25 mouse cellular contexts compared by ENCODE assay signal in genomic region chr3:132996299-132996698, GRCm38 (mm10). TPM values are rescaled to one million over a fixed set of nuclear protein-coding genes. Genes with fewer than 3 reads are reported as not detected.
DNase-seq lines count a peak whose midpoint lies in the region; ATAC-seq and TF ChIP-seq lines count a peak whose summit lies in the region.
"Had no signal": no experiment of that assay in that cellular context is flagged by ENCODE, and none has a peak within 500 bp of the region (broad histone marks: within the 10 kb centered on the region; RNA-seq: fewer than 3 reads in every experiment).

No protein-coding gene starts in this region.

- no peak overlapping the region for H3K4me2 ChIP-seq in forebrain, embryonic 13.5 days
- H3K4me2 ChIP-seq in hindbrain, embryonic 16.5 days (ENCODE audit: low read length) = no peak overlapping the region
- H3K4me2 ChIP-seq in lung, embryonic 16.5 days (ENCODE audit: low read depth, low read length) = no peak overlapping the region
- H3K4me2 ChIP-seq in midbrain, embryonic 14.5 days (ENCODE audit: low read length) = no peak overlapping the region
- no peak overlapping the region for H3K4me2 ChIP-seq in midbrain, postnatal 0 days (ENCODE audit: low read depth, low read length, poor library complexity, severe bottlenecking)
- H3K4me2 ChIP-seq: embryonic facial prominence, embryonic 15.5 days; forebrain, embryonic 12.5 days; heart, embryonic 12.5 days had no signal

- no peaks in the 10 kb centered on the region for H3K4me1 ChIP-seq in forebrain, embryonic 13.5 days
- H3K4me1 ChIP-seq in forebrain, embryonic 10.5 days = no peaks in the 10 kb centered on the region
- H3K4me1 ChIP-seq in hindbrain, embryonic 16.5 days (ENCODE audit: control insufficient read depth, insufficient read depth, low read depth, low read length) = no peaks in the 10 kb centered on the region
- no peaks in the 10 kb centered on the region for H3K4me1 ChIP-seq in hindbrain, embryonic 10.5 days (replicated peaks)
- H3K4me1 ChIP-seq in lung, embryonic 16.5 days (replicated peaks; ENCODE audit: control insufficient read depth, insufficient read depth, low read length) = 0 out of 2 replicates have a peak, but pooled peaks cover 3% of the 10 kb centered on the region
- no peaks in the 10 kb centered on the region for H3K4me1 ChIP-seq in midbrain, embryonic 14.5 days (ENCODE audit: control insufficient read depth, insufficient read depth, low read length)
- H3K4me1 ChIP-seq in midbrain, postnatal 0 days (ENCODE audit: insufficient read depth, low read length) = no peaks in the 10 kb centered on the region
- H3K4me1 ChIP-seq: embryonic facial prominence, embryonic 15.5 days; forebrain, embryonic 12.5 days; heart, embryonic 12.5 days had no signal

- H3K9ac ChIP-seq in forebrain, embryonic 13.5 days = no peak overlapping the region
- H3K9ac ChIP-seq in hindbrain, embryonic 16.5 days (ENCODE audit: low read depth, low read length) = no peak overlapping the region
- no peak overlapping the region for H3K9ac ChIP-seq in lung, embryonic 16.5 days (ENCODE audit: low read length)
- H3K9ac ChIP-seq in midbrain, embryonic 14.5 days (replicated peaks; ENCODE audit: low read length) = no peak overlapping the region
- H3K9ac ChIP-seq in midbrain, postnatal 0 days (replicated peaks; ENCODE audit: low read length, poor library complexity, severe bottlenecking) = no peak overlapping the region
- H3K9ac ChIP-seq: embryonic facial prominence, embryonic 15.5 days; forebrain, embryonic 12.5 days; heart, embryonic 12.5 days had no signal

- no peaks in the 10 kb centered on the region for H3K9me3 ChIP-seq in forebrain, embryonic 13.5 days (replicated peaks)
- no peaks in the 10 kb centered on the region for H3K9me3 ChIP-seq in forebrain, embryonic 10.5 days
- H3K9me3 ChIP-seq in hindbrain, embryonic 16.5 days (ENCODE audit: control insufficient read depth, low read length) = no peaks in the 10 kb centered on the region
- H3K9me3 ChIP-seq in hindbrain, embryonic 10.5 days = no peaks in the 10 kb centered on the region
- no peaks in the 10 kb centered on the region for H3K9me3 ChIP-seq in lung, embryonic 16.5 days (ENCODE audit: control insufficient read depth, low read length)
- no peaks in the 10 kb centered on the region for H3K9me3 ChIP-seq in midbrain, embryonic 14.5 days (ENCODE audit: control insufficient read depth, low read length)
- H3K9me3 ChIP-seq in midbrain, postnatal 0 days (ENCODE audit: low read length) = no peaks in the 10 kb centered on the region
- H3K9me3 ChIP-seq: embryonic facial prominence, embryonic 15.5 days; forebrain, embryonic 12.5 days; G1E; heart, embryonic 12.5 days had no signal

- peaks cover 13% of the 10 kb centered on the region; the same call in 1 of the 2 replicates for H3K36me3 ChIP-seq in forebrain, embryonic 13.5 days (ENCODE audit: poor library complexity, severe bottlenecking)
- H3K36me3 ChIP-seq in forebrain, embryonic 10.5 days (replicated peaks) = peaks cover 39% of the 10 kb centered on the region
- H3K36me3 ChIP-seq in hindbrain, embryonic 16.5 days (ENCODE audit: control insufficient read depth, insufficient read depth, low read length) = no peaks in the 10 kb centered on the region
- peaks cover 44% of the 10 kb centered on the region for H3K36me3 ChIP-seq in hindbrain, embryonic 10.5 days
- H3K36me3 ChIP-seq in lung, embryonic 16.5 days (ENCODE audit: control insufficient read depth, insufficient read depth, low read length) = no peaks in the 10 kb centered on the region
- peaks cover 6% of the 10 kb centered on the region; the same call in 1 of the 2 replicates for H3K36me3 ChIP-seq in midbrain, embryonic 14.5 days (ENCODE audit: control insufficient read depth, insufficient read depth, low read length)
- H3K36me3 ChIP-seq in midbrain, postnatal 0 days (ENCODE audit: insufficient read depth, low read length) = no peaks in the 10 kb centered on the region

- peak; percentile 4; the same call in 1 of the 2 replicates for ATAC-seq in forebrain, embryonic 13.5 days
- peak; percentile 76; the same call in 1 of the 2 replicates for ATAC-seq in hindbrain, embryonic 16.5 days
- ATAC-seq in lung, embryonic 16.5 days (ENCODE audit: low read depth) = peak; percentile 11; the same call in 1 of the 2 replicates
- no peak for ATAC-seq in midbrain, embryonic 14.5 days (ENCODE audit: low FRiP score, low TSS enrichment)
- no peak for ATAC-seq in midbrain, postnatal 0 days (ENCODE audit: low FRiP score)
- ATAC-seq: CD4-positive, CD25-positive, alpha-beta regulatory T cell, adult 4 months had no signal

- H3K27me3 ChIP-seq in forebrain, embryonic 13.5 days = no peaks in the 10 kb centered on the region
- H3K27me3 ChIP-seq in forebrain, embryonic 10.5 days (ENCODE audit: poor library complexity, severe bottlenecking) = no peaks in the 10 kb centered on the region
- H3K27me3 ChIP-seq in hindbrain, embryonic 16.5 days (replicated peaks; ENCODE audit: control insufficient read depth, insufficient read depth, low read length) = no peaks in the 10 kb centered on the region
- H3K27me3 ChIP-seq in hindbrain, embryonic 10.5 days (ENCODE audit: insufficient read depth, poor library complexity, severe bottlenecking) = no peaks in the 10 kb centered on the region
- H3K27me3 ChIP-seq in lung, embryonic 16.5 days (ENCODE audit: control insufficient read depth, insufficient read depth, low read depth, low read length) = no peaks in the 10 kb centered on the region
- H3K27me3 ChIP-seq in midbrain, embryonic 14.5 days (ENCODE audit: control insufficient read depth, insufficient read depth, low read length) = no peaks in the 10 kb centered on the region
- no peaks in the 10 kb centered on the region for H3K27me3 ChIP-seq in midbrain, postnatal 0 days (ENCODE audit: insufficient read depth, low read length)
- H3K27me3 ChIP-seq: embryonic facial prominence, embryonic 15.5 days; forebrain, embryonic 12.5 days; heart, embryonic 12.5 days had no signal

- H3K27ac ChIP-seq in forebrain, embryonic 13.5 days = no peak overlapping the region
- H3K27ac ChIP-seq in forebrain, embryonic 10.5 days = no peak overlapping the region
- no peak overlapping the region for H3K27ac ChIP-seq in hindbrain, embryonic 16.5 days (ENCODE audit: low read depth, low read length)
- no peak overlapping the region for H3K27ac ChIP-seq in hindbrain, embryonic 10.5 days
- peak overlapping the region; percentile 76 for H3K27ac ChIP-seq in lung, embryonic 16.5 days (ENCODE audit: low read length)
- H3K27ac ChIP-seq in midbrain, embryonic 14.5 days (replicated peaks; ENCODE audit: low read depth, low read length) = no peak overlapping the region
- H3K27ac ChIP-seq in midbrain, postnatal 0 days (ENCODE audit: low read depth, low read length) = no peak overlapping the region
- H3K27ac ChIP-seq: embryonic facial prominence, embryonic 15.5 days; forebrain, embryonic 12.5 days; gastrocnemius, adult 2 months had no signal

- WGBS in forebrain, embryonic 13.5 days = 74% methylated on average over 9 of the region's 9 CpGs
- 86% methylated on average over 9 of the region's 9 CpGs for WGBS in forebrain, embryonic 10.5 days
- 73% methylated on average over 9 of the region's 9 CpGs for WGBS in hindbrain, embryonic 16.5 days
- WGBS in hindbrain, embryonic 10.5 days = 75% methylated on average over 9 of the region's 9 CpGs
- 72% methylated on average over 9 of the region's 9 CpGs for WGBS in lung, embryonic 16.5 days
- WGBS in midbrain, embryonic 14.5 days = 61% methylated on average over 9 of the region's 9 CpGs
- 63% methylated on average over 9 of the region's 9 CpGs for WGBS in midbrain, postnatal 0 days

- H3K4me3 ChIP-seq in forebrain, embryonic 13.5 days = no peak overlapping the region
- no peak overlapping the region for H3K4me3 ChIP-seq in forebrain, embryonic 10.5 days
- no peak overlapping the region for H3K4me3 ChIP-seq in hindbrain, embryonic 16.5 days (ENCODE audit: low read length)
- no peak overlapping the region for H3K4me3 ChIP-seq in hindbrain, embryonic 10.5 days
- H3K4me3 ChIP-seq in lung, embryonic 16.5 days (ENCODE audit: low read length) = no peak overlapping the region
- no peak overlapping the region for H3K4me3 ChIP-seq in midbrain, embryonic 14.5 days (replicated peaks; ENCODE audit: low read depth, low read length)
- H3K4me3 ChIP-seq in midbrain, postnatal 0 days (ENCODE audit: low read depth, low read length) = no peak overlapping the region
- H3K4me3 ChIP-seq: embryonic facial prominence, embryonic 15.5 days; erythroblast, embryonic 14.5 days; forebrain, embryonic 12.5 days; gastrocnemius, adult 2 months; heart, embryonic 12.5 days had no signal

- no peak for TF ChIP-seq CTCF in midbrain, postnatal 0 days (IDR thresholded peaks at IDR 0.05)

- DNase-seq in forebrain, embryonic 10.5 days (ENCODE audit: extremely low spot score, low spot score) = no peak
- no peak for DNase-seq in hindbrain, embryonic 10.5 days (ENCODE audit: low spot score)
- no peak for DNase-seq in lung, postnatal 4 days
- peak; percentile 5 for DNase-seq in midbrain, embryonic 14.5 days
- no peak for DNase-seq in midbrain, postnatal 0 days (ENCODE audit: low spot score)
- DNase-seq: adrenal gland, adult 8-10 months; adrenal gland, postnatal 36 days; B cell, adult 2 months; cerebellum, adult 11 months; cerebellum, adult 8-10 months; cerebellum, postnatal 14 days; embryo, embryonic 11 days; gastrocnemius, adult 2 months; gastrocnemius, postnatal 25 days had no signal

RNA-seq across cellular contexts. Expression of gene Npnt, which starts 46.2 kb away (rescaled TPM):
- 3.8 and 5.7 TPM in 2 replicates for polyA plus RNA-seq in forebrain, embryonic 13.5 days (2015; fragmentation: Nextera tagmentation; extraction: Ambion mirVana)
- polyA plus RNA-seq in forebrain, embryonic 10.5 days (2016; fragmentation: Nextera tagmentation; extraction: Ambion mirVana) = 8.8 and 10.7 TPM in 2 replicates
- polyA plus RNA-seq in hindbrain, embryonic 16.5 days (2015; fragmentation: Nextera tagmentation; extraction: Ambion mirVana) = 23.8 and 30.0 TPM in 2 replicates
- 13.2 and 15.3 TPM in 2 replicates for polyA plus RNA-seq in hindbrain, embryonic 10.5 days (2016; fragmentation: Nextera tagmentation; extraction: Ambion mirVana)
- 135 and 143 TPM in 2 replicates for polyA plus RNA-seq in lung, embryonic 16.5 days (2015; fragmentation: Nextera tagmentation; extraction: Ambion mirVana)
- 18.6 and 28.0 TPM in 2 replicates for polyA plus RNA-seq in midbrain, embryonic 14.5 days (2014; fragmentation: Nextera tagmentation; extraction: Ambion mirVana)
- total RNA-seq in midbrain, postnatal 0 days (2014; rRNA removed) = 20.9 and 21.9 TPM in 2 replicates
- polyA plus RNA-seq in midbrain, postnatal 0 days (2015; fragmentation: Nextera tagmentation; extraction: Ambion mirVana) = 36.4 and 43.8 TPM in 2 replicates
- total RNA-seq: common myeloid progenitor, adult 5-6 weeks; granulocyte monocyte progenitor cell, adult 5-6 weeks had no signal
- polyA plus RNA-seq: erythroblast, embryonic 14.5 days; G1E had no signal

Comparison
In these comparisons a context has a peak if more than half of its experiments do, and no peak if none do; other contexts are left out.
1. ATAC-seq: peak in forebrain, embryonic 13.5 days (single experiment), hindbrain, embryonic 16.5 days (single experiment) and lung, embryonic 16.5 days (single experiment); none in midbrain, embryonic 14.5 days (single experiment) and midbrain, postnatal 0 days (single experiment).